Mouse (Mus musculus) urinary bladder, postnatal 10 days (tissue): ENCODE measurements at regions not wholly inside any gene's neighbourhood (a gene's known extent, or its start where the extent isn't known, plus 50 kb on each side); places are given as distances from the start of the nearest gene placed in this dataset.

Source experiments
- DNase-seq: peaks from one replicate; pipeline ENCODE4 v3.0.0; 2022; ENCODE audit warnings: low spot score

GRCm38 (mm10) chr14:71893361-71893760, 598.3 kb downstream of the Gm9195 start:
- DNase-seq = no peak

DNA sequence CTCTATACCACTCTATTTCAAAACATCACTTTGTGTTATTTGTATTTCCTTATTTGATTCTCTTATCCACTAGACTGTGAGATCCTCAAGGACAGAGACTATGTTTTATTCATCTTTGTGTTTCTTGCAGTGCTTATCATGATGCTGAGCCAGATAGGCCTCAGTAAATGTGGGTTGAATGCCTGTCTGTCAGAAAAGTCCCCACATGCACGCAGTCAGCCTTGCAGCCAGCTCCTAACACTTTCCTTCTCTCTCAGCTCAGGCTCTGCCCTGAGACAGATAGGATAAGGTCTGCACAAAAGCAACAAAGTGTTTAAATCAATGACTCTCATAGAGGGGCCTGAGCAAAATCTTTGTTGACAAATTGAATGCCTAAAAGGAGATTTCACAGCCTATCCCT, 600.0 kb downstream of the Gm9195 start:
- DNase-seq = no peak

GRCm38 (mm10) chr14:71882871-71883270, 608.8 kb downstream of the Gm9195 start:
- no peak for DNase-seq

GRCm38 (mm10) chr14:71845546-71845945, 646.1 kb downstream of the Gm9195 start:
- no peak for DNase-seq

DNA sequence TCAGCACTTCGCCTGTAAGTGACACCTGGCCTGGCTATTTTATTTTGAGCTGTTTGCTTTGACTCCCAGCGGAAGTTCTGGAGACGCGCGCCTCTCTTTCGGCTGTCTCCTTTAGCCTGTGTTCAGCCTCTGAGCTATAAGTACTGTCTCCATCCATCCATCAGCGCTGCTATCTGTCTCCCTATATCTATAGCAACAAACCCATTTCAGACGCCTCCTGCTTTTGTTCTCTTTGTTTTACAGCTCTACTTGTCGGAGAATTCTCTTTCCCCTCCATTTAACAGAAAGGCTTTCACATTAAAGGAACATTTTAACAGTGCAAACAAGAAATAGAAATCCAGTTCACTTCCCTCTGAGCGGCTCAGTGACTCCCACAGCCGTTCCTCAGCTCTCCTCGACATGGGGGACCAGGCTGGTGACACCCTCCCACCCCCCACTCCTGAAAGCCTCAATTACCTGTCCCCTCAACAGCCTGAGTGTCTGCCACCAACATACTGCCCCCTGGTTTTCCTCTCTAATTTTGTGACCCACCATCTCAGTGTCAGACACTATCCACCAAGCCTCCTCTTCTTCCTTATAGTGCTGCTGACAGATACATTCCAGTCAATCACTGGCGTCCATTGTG, 682.7 kb downstream of the Gm9195 start:
- DNase-seq = no peak

DNA sequence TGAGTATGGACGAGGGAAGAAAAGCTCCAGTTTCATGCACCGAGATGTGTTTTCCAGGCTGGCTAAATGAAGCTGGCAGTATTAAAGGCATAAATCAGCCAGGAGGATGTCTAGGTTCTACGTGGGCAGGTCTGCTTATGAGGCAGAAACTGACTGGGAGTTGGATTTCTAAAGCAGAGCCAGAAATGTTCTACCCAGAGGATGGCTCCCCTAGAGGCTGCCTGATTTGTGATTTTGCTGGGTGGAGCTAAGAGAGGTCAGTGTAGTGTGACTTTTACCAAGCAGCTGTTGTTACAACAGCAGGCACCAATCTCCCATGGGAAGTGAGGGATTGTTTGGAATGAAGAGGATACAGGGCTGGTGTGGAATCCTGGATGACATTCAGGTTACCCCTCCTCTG, 686.0 kb downstream of the Gm9195 start:
- DNase-seq = no peak

DNA sequence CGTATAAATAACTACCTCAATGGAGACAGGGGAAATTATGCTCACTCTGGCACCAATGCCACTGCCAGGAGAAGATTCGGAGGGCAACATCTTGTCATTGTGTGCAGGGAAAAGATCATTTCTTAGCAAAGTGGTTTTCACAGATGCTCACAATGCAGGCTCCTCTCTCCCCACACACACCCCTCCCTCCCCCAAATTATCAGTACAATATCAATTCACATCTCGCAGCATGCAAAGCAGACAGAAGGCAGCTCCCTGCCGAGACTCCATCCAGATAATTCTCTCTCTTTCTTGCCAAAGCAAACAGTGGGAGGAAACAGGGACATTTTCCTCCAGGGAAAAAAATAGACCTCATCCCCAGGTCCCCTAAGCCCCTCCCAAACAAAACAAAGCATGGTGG, 691.8 kb downstream of the Gm9195 start:
- DNase-seq = no peak

- no peak for DNase-seq
Measured at GRCm38 (mm10) chr14:71795713-71796112, 695.9 kb downstream of the Gm9195 start.

DNA sequence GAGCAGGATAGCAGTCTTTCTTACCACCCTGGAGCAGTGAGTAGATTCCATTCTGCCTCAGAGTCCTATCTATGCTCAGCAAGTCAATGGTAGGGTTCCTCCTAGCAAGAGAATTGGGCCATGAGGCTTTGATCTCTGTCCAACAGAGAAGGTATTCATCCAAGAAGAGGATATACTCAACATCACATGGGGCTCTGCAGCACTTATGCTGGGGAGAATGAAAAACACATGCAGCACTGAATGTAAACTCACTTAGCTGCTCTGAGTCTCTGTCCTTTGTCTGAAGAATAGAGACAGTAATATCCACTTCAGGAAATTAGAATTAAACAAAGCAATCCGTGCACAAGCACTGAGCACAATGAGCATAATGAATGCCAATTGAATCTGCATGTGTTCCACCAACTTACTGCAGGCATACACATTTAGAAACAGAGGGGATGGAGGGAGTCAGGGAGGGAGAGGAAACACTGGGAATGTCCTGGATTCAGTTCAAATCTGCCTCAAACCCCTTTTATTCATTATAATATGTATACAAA, 714.6 kb downstream of the Gm9195 start:
- DNase-seq = no peak

DNA sequence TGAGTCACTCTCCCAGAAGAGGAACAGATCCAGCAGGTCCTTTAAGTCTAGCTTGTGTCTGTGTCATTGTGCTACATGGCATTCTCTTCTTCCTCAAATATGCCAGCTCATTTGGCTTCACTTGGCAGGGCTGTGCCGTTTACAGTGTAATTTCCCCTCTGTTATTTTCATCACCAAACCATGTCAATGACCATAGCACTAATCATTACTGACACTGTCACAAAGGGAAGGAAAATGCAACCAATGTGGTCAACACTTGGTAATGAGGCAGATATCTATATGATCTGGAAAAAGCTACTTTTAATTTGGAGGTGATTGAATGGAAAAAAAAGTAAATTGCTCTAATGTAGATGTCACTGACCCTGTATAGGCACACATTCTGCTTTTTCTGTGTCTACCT, 724.8 kb downstream of the Gm9195 start:
- DNase-seq = no peak

- no peak for DNase-seq
Measured at GRCm38 (mm10) chr14:71728542-71728941, 763.1 kb downstream of the Gm9195 start.

GRCm38 (mm10) chr14:71723526-71723925, 768.1 kb downstream of the Gm9195 start:
- no peak for DNase-seq

DNA sequence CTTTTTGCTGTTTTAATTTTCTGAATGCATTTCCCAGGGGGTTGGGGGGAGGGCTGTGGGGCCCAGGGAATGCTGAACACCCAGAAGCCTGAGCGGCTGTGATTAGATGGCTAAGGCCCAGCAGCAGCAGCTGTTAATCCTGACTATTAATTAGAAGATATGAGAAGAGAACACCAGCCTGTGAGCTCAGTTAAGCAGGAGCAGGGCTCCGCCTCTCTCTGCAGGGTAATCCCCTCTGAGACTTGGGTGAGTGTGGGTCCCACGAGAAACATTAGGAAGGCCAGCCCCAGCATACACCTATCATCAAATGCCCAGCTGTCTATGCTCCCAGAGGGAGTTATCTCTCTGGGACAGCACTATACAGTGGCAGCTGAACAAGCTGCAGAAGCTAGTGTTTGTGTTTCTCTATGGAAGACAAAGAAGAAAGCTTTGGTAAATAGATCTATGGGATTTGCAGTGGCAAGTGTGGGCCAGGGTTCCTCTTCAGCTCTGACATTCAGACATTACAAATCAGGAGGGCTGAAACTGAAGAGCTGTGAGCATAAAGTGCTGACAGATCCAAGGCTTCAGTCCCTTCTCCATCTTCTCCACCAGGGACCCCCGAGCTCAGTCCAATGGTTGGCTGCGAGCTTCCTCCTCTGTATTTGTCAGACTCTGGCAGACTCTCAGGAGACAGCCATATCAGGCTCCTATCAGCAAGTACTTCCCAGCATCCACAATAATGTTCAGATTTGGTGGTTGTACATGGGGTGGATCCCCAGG, 781.9 kb downstream of the Gm9195 start:
- DNase-seq = no peak

DNA sequence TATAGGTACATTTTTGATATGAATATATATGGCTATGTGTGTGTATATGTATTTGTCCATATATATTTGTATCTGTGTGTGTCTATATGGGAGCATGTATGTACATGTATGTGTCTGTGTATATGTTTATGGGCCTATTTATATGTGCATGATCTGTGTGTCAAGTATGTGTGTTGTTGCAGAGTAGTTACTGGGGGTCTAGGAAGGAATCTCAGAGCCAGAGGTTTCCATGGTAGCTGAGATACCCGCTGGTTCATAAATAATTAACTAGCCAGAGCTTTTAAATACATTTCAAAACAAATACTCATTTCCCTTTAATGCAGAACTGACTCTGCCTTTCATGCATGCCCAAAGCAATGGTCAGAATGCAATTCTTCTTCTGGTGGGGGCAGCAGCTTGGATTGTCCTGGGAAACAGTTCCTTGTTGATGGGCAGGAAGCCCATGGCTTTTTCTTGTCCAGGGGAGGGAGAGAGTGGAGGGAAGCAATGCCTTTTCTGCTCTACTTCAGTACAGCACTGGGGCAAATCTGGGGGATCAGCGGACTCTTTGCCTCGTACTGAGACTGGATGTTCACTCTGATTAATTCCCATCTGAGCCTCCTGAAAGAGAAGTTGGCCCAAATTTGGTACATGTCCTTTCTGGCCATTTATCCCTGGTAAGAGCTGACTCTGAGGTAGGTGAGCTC, 798.7 kb downstream of the Gm9195 start:
- DNase-seq = no peak

GRCm38 (mm10) chr14:71674564-71674963, 817.1 kb downstream of the Gm9195 start:
- no peak for DNase-seq

DNA sequence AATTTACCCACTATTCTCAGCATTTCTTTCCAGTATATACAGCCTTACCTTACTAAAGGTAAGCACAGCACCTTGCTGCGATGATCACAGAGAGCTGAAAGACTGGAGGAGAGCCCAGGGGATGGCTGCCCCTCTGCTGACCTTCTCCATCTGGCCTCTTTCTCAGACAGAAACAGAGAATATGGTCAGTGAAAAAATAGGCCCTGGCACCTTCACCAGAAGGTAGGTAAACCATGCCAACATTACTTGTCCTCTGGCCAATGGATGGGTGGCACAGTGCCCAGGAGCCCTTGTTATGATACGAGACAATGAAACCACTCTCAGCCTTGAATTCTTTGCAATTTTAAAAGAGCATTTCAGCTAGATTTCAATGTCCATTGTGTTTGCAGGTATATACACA, 817.8 kb downstream of the Gm9195 start:
- DNase-seq = no peak

DNA sequence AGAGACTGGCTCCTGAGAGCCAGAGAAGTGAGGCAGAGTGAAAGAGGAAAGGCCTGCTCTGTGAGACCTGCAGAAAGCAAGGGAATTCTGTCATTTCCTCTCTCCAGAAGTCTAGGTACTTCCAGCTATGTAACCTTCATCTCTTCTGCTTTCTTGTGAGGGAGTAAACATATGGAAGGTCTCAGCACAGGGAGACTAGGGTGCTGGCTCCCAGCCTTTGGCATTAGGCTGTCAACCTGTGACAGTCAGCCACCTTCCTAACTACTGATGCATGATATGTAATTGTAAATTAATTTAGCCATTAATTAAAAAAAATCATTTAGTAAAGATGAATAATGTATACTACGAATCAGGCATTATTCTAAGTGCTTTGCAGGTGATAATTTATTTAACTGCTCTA, 819.2 kb downstream of the Gm9195 start:
- DNase-seq = no peak

DNA sequence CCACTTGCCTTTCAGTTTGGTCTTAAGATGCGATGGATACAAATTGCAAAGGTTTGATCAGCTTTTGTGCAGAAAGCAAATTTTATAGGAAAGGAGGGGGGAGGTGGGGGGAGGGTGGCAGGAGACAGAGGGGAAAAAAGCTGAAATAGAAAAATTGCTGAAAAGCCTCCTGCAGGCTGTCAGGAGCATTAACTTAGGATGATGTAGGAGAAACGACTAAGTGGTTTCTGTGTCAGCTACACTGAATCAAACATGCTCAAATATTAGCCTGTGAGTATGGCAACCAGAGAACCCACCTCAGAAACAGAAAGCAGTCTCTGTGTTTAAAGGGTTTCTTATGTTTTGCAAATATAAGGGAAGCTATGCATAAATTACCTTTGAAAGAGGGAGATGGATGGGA, 819.6 kb downstream of the Gm9195 start:
- DNase-seq = no peak

- DNase-seq = no peak
Measured at GRCm38 (mm10) chr14:71670435-71670834, 821.2 kb downstream of the Gm9195 start.

- no peak for DNase-seq
Measured at GRCm38 (mm10) chr14:71666656-71667055, 825.0 kb downstream of the Gm9195 start.

DNA sequence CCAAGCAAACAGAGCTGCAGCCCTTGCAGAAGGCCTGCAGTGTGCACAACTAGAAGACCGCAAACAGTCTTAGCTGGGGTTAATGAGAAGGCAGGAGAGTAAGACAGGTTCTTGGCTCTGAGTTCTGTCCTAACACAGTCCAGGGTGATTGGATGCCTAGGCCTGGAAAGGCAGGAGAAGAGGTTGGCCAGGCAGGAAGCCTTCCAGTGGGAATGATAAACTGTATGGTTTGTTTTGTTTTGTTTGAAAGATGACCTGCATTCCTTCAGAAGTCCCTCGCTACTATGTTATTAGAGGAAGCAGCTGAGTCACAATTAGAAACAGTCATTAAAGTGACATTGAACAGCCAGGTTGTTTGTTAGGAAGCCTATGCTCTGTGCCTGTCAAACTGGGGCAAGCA, 831.5 kb downstream of the Gm9195 start:
- DNase-seq = no peak

DNA sequence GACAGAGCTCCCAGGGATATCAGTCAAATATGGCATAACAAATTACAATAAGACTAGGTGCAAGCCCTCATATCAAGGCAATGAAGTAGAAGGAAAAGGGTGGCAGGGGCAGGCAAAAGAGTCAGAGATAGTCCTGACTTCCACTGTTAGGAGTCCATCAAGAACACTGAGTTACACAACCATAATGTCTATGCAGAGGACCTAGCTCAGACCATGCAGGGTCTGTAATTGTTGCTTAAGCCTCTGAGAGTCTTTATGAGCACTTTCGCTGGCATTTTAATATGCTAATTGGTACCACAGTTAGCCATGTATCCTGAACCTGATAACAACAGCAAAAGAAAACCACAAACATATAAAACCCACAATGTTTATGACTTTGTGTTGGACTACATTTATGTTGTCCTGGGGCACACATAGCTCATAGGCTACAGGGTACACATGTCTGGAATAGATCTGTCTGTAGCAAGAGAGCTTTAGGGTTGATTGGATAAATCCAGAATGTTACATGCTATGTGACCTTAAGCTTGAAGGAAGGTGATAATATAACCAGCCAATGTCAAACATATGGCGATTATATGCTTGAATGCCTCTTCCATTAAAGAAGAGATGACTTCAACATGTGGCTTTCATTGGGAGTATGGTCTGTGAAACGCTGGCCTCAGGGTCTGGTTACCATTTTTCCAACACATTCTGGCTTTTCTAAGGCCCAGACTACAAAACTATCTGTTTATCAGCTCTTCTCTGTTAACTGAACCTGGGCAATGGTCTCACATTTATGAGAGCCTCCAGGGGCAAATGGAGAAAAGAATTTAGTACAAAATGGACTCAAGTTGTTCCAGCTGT, 836.6 kb downstream of the Gm9195 start:
- no peak for DNase-seq
